Mouse (Mus musculus) v-Abl transformed pro-B cells (cell line): ENCODE measurements at regions not wholly inside any gene's neighbourhood (a gene's known extent, or its start where the extent isn't known, plus 50 kb on each side); places are given as distances from the start of the nearest gene placed in this dataset.

Source experiments
- in situ Hi-C, 2 experiments: fragments of 400-800 bp; cut with MboI; formaldehyde crosslinking; loops; one replicate each; pipeline ENCODE4 v1.15.1; 2025; ENCODE audit not compliant: unreplicated experiment in 2 of 2

GRCm38 (mm10) chr1:73857497-73857896 is 266.8 kb downstream of the Tns1 start:
- in situ Hi-C loops, result no loop called here

- in situ Hi-C loops, result no loop called here
Measured at GRCm38 (mm10) chr1:73856811-73857210, 267.4 kb downstream of the Tns1 start.

DNA sequence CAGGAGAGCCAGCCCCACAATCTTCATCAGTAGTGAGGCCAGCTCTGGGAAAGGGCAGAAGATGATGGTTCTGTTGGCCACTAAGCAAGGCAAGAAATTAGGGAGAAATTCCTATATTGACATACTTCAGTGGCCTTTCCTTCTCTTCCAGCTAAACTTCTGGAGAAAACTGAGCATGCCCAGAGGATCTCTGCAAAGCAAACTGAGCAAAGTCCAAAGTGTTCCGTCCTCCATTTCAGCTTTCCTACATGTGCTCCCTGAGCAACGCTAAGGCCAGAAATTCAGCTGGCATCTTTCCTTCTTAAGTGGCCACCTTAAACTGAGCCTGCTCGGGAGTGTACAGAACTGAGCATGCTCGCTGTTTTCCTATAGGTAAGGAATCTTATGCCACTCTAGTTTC is 268.9 kb downstream of the Tns1 start:
- in situ Hi-C loops, result no loop called here

DNA sequence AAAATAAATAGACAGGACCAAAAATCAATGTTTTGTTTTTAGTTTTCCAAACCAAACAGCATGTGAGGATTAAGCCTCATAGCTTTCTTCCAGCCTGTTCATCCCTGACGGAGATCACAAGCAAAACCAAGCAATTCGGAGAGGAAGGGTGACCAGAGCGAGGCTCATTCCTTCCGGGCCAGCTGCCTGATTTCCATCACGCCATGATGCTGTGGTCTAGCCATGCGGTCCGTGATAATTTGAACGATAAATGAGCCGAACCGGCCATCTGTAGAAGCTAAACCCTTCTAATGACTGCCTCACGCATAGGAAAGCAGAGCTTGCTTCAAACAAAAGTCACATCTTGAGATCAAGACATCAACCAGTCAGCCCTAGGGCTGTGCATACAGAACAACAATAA is 270.4 kb downstream of the Tns1 start:
- in situ Hi-C loops, result no loop called here

DNA sequence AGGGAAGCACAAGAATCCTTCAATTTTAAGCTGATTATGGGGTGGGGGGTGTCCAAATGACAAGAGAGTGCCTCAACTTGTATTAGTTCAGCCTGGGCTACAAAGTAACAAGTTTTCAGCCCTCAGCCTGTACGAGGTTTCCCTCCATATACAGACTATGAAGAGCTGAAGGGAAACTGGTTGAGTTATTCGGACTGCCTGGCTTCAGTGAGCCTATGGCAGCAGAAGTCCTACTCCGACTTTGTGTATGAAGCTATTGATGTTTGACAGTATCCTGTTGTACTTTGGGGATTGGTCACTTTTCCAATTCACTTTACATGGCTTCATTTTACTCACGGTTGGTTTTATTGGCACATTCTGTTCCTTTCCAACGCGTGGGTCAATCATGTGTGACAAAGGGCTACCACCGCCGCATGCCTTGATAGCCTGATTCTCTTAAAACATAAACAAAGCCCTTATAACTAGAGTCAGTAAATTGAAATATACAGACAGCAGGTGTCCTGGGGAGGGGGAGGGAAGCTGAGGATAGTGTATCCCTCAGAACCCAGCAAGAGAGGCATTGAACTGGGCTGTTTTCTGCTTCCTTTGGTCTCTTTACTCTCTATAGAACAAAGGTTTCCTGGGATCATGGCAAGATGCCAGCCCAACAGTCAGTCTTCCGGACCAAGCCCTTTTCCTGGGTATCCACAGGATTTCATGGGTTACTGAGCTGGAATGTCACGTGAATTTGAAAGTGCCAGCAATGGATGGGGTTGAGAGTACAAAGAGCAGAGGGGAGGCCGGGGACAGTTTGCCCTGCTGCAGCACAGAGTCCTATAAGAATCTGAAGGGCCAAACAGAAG is 273.9 kb downstream of the Tns1 start:
- in situ Hi-C loops, result no loop called here

- in situ Hi-C loops, result no loop called here
Measured at GRCm38 (mm10) chr1:73848370-73848769, 275.9 kb downstream of the Tns1 start.

DNA sequence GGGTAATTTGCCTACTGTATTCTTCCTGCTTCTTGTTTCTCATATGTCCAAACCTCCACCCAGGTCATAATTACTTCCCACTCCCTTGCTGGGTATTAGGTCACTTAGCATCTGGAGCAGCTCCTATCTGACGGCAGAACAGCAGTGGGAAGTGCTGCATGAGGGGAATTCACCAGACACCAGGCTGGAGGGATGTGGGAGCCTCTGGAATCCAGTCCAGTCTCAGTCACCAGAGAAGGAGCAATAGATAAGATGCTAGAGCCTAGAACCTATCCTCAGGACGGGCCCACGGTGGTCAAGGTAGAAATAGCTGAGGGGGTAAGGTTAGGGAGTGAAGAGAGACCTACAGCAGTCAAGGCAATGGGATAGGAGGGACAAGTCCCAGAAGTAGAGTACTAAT is 277.1 kb downstream of the Tns1 start:
- in situ Hi-C loops, result no loop called here

DNA sequence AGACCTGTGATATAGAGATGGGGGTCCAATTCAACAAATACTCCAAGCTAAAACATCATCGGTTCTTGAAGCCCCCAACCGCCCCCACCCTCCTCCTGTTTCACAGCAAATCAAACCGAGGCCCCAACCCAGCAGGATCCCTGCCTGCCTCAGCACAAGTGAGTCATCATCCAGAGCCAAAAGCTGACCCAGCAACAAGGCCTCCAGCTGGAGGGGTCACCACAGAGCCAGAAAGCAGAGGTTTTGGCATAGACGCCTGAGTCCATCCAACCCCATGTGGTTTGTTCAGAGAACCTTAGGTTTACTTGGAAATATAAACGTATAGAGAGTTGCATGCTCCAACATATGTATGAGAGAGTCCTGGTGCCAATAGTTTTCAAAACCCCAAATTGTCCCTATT is 279.1 kb downstream of the Tns1 start:
- in situ Hi-C loops, result no loop called here

GRCm38 (mm10) chr1:73844574-73844973 is 279.7 kb downstream of the Tns1 start:
- in situ Hi-C loops, result no loop called here

DNA sequence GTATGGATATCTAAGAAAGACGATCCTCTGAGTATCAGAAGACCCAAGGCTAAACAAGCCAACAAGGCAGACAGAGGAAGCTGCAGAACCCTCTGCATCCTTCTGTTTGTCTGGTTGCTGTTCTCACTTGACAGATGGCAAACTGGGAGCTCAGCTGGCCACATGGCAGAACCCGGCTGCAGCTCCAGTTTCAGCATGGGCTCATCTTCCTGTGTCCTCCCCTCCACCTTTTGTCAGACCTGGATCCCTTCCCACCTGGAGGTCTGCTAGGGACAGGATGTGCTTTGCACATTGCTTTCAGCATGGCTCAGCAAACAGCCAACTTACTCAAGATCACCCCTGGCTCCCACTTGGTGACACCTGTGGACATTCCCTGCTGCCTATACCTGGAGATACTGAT is 284.9 kb downstream of the Tns1 start:
- in situ Hi-C loops, result no loop called here

- in situ Hi-C loops, result no loop called here
Measured at GRCm38 (mm10) chr1:73836680-73837079, 287.6 kb downstream of the Tns1 start.

GRCm38 (mm10) chr1:73834566-73834965 is 289.7 kb downstream of the Tns1 start:
- in situ Hi-C loops, result no loop called here

DNA sequence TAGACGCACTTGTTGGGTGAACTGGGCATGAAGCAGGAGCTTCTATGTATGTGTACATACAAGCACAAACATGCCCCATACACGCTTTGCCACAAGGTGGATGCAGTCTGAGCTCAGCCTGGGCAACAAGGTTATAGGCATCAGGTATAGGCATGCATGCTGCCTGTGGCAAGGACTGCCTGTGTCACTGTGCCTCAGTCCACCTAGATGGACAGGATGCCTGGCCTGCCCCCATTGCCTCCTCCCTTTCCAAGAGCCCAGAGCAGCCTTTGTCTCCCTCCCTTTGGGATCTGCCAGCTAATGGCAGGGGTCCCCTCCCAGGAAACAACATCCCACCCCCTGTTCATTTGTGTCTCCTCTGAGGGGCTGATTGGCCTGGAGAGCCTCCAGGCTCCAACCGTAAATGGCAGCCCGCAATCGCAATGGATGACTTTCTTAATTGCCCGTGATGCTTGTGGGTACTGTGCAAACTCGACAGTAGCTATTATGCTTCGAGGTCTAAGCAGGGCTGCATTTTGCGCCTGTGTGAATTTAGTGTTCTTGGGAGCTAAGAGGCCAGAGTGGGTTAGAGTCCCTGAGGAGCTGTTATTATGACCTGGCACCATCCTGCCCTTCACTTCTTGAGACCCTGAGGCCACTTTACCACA is 293.6 kb downstream of the Tns1 start:
- in situ Hi-C loops, result no loop called here

DNA sequence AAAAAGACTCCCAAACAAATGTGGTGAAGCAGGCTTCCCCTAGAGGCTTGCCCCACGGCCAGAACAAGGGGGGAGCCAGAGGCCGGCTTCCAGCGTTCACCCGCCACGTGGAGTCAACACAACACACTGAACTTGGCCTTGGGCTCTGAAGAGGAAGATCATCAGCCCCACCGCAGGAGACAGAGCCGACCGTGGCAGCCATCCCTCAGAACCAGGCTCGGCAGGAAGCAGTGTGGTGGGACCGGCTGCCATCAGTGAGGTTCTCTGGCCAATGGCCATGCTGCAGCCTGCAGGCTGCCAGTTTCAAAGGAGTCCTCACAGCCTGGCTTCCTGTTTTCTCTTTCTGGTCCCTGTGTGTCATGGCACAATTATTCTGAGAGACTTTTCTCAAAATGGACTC is 295.3 kb downstream of the Tns1 start:
- in situ Hi-C loops, result loop anchor here in 1 of 2 experiments (5.0 kb wide), 1 partner anchor 962 kb away; no protein-coding TSS in a partner anchor

- in situ Hi-C loops, result loop anchor here in 1 of 2 experiments (5.0 kb wide), 1 partner anchor 959 kb away; no protein-coding TSS in a partner anchor
Measured at GRCm38 (mm10) chr1:73826243-73826930, 297.9 kb downstream of the Tns1 start.

GRCm38 (mm10) chr1:73824406-73825184 is 299.7 kb downstream of the Tns1 start:
- in situ Hi-C loops, result loop anchor here in 1 of 2 experiments (5.0 to 25.0 kb wide), 2 partner anchors 957 to 1512 kb away; partner anchors contain the start of gene Xrcc5

DNA sequence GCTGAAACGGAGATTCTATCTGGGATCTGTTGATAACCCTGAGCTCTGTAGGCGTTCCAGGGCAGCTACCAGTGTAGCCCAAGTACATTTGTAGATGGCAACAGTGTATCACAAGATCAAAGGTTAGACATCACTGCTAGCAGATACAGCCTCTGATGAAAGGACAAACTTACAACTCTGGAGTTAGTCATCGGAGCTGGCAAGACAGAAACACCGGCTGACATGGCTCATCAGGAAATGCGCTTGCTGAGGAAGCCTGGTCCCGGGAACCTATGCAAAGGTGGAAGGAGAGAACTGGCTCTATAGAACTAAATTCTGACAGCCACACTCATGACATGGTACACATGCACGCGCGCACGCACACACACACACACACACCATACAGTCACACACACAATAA is 300.5 kb downstream of the Tns1 start:
- in situ Hi-C loops, result loop anchor here in 1 of 2 experiments (25.0 kb wide), 1 partner anchor 1511 kb away; the partner anchor contains the start of gene Xrcc5

- in situ Hi-C loops, result loop anchor here in 1 of 2 experiments (25.0 kb wide), 1 partner anchor 1510 kb away; the partner anchor contains the start of gene Xrcc5
Measured at GRCm38 (mm10) chr1:73822616-73823015, 301.6 kb downstream of the Tns1 start.

- in situ Hi-C loops, result loop anchor here in 1 of 2 experiments (25.0 kb wide), 1 partner anchor 1508 kb away; the partner anchor contains the start of gene Xrcc5
Measured at GRCm38 (mm10) chr1:73820701-73821100, 303.5 kb downstream of the Tns1 start.

DNA sequence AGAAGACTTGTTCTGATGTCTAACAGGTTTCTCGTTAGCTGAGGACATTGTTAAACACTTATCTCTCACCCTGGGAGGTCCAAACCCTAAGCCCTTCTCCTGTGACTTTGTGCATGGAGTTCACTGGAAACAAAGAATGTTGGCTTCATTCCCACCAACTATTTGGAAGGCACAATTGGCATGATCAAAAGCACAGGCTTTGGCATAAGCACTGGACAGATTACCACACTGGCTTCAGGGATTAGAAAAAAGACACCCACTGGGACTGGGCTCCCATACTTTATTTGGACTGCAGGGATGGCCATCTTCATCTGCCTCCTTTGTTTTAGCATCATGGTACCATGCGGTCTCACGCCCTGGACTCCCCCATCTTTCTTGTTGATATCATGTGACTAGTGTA is 317.0 kb downstream of the Tns1 start:
- in situ Hi-C loops, result loop anchor here in 1 of 2 experiments (25.0 kb wide), 1 partner anchor 1495 kb away; the partner anchor contains the start of gene Xrcc5
